Mouse (Mus musculus): ENCODE results near the gene Fbxo22. TPM values are rescaled to one million over a fixed set of nuclear protein-coding genes. Genes with fewer than 3 reads are reported as not detected.

Gene Fbxo22
- polyA plus RNA-seq (2014; fragmentation: Illumina TruSeq; extraction: RNeasy Lipid Tissue Mini Kit (QIAGEN cat#74804)), result 67.0 TPM

GRCm38 (mm10) chr9:55208790-55209481 lies at the start of gene Fbxo22:
Gene Fbxo22, plus strand, starts transcription at chr9:55208925.

Other genes with a start within 250 kb of the Fbxo22 start
- gene Chrna5, start 228.0 kb upstream of the Fbxo22 start, polyA plus RNA-seq (2014; fragmentation: Illumina TruSeq; extraction: RNeasy Lipid Tissue Mini Kit (QIAGEN cat#74804)), result not detected
- not detected for gene Chrna3, start 182.4 kb upstream of the Fbxo22 start, polyA plus RNA-seq (2014; fragmentation: Illumina TruSeq; extraction: RNeasy Lipid Tissue Mini Kit (QIAGEN cat#74804))
- not detected for gene Chrnb4, start 160.1 kb upstream of the Fbxo22 start, polyA plus RNA-seq (2014; fragmentation: Illumina TruSeq; extraction: RNeasy Lipid Tissue Mini Kit (QIAGEN cat#74804))
- 176 TPM for gene Ube2q2, start 60.1 kb upstream of the Fbxo22 start, polyA plus RNA-seq (2014; fragmentation: Illumina TruSeq; extraction: RNeasy Lipid Tissue Mini Kit (QIAGEN cat#74804))
- 3.4 TPM for gene Nrg4, start 117.9 kb downstream of the Fbxo22 start, polyA plus RNA-seq (2014; fragmentation: Illumina TruSeq; extraction: RNeasy Lipid Tissue Mini Kit (QIAGEN cat#74804))
- gene Tmem266, start 118.0 kb downstream of the Fbxo22 start, polyA plus RNA-seq (2014; fragmentation: Illumina TruSeq; extraction: RNeasy Lipid Tissue Mini Kit (QIAGEN cat#74804)), result 0.11 TPM